Comparison of ENCODE assay signal across 10 mouse cellular contexts in genomic region chr14:51127648-51128258, GRCm38 (mm10). TPM values are rescaled to one million over a fixed set of nuclear protein-coding genes. Genes with fewer than 3 reads are reported as not detected.
DNase-seq lines count a peak whose midpoint lies in the region; ATAC-seq and TF ChIP-seq lines count a peak whose summit lies in the region.
"Had no signal": no experiment of that assay in that cellular context is flagged by ENCODE, and none has a peak within 500 bp of the region (broad histone marks: within the 10 kb centered on the region; RNA-seq: fewer than 3 reads in every experiment).

No protein-coding gene starts in this region.

- H3K36me3 ChIP-seq in embryonic facial prominence, embryonic 11.5 days (replicated peaks; ENCODE audit: control insufficient read depth, insufficient read depth, low read depth, low read length) = no peaks in the 10 kb centered on the region
- no peaks in the 10 kb centered on the region for H3K36me3 ChIP-seq in embryonic facial prominence, embryonic 10.5 days (replicated peaks)
- no peaks in the 10 kb centered on the region for H3K36me3 ChIP-seq in lung, embryonic 14.5 days (ENCODE audit: insufficient read depth)
- H3K36me3 ChIP-seq in liver, embryonic 13.5 days = no peaks in the 10 kb centered on the region

- no peaks in the 10 kb centered on the region for H3K4me1 ChIP-seq in embryonic facial prominence, embryonic 11.5 days (ENCODE audit: control insufficient read depth, insufficient read depth, low read length)
- H3K4me1 ChIP-seq in embryonic facial prominence, embryonic 10.5 days = 0 out of 2 replicates have a peak, but pooled peaks cover 4% of the 10 kb centered on the region
- no peaks in the 10 kb centered on the region for H3K4me1 ChIP-seq in lung, embryonic 14.5 days (ENCODE audit: insufficient read depth)
- H3K4me1 ChIP-seq in liver, embryonic 13.5 days (replicated peaks) = peaks cover 90% of the 10 kb centered on the region

- no peaks in the 10 kb centered on the region for H3K9me3 ChIP-seq in embryonic facial prominence, embryonic 11.5 days (replicated peaks; ENCODE audit: control insufficient read depth, low read length)
- no peaks in the 10 kb centered on the region for H3K9me3 ChIP-seq in embryonic facial prominence, embryonic 10.5 days
- no peaks in the 10 kb centered on the region for H3K9me3 ChIP-seq in lung, embryonic 14.5 days (ENCODE audit: low read depth, low read length)
- H3K9me3 ChIP-seq in liver, embryonic 13.5 days (replicated peaks) = no peaks in the 10 kb centered on the region

- no peak overlapping the region for H3K4me3 ChIP-seq in embryonic facial prominence, embryonic 11.5 days (ENCODE audit: low read depth, low read length)
- H3K4me3 ChIP-seq in embryonic facial prominence, embryonic 10.5 days = no peak overlapping the region
- H3K4me3 ChIP-seq in lung, embryonic 14.5 days (ENCODE audit: low read depth, low read length) = no peak overlapping the region
- peak overlapping the region; percentile 10; the same call in 1 of the 2 replicates for H3K4me3 ChIP-seq in liver, embryonic 13.5 days (replicated peaks)

- H3K27ac ChIP-seq in embryonic facial prominence, embryonic 11.5 days (replicated peaks; ENCODE audit: low read depth, low read length) = no peak overlapping the region
- H3K27ac ChIP-seq in embryonic facial prominence, embryonic 10.5 days (replicated peaks) = no peak overlapping the region
- peak overlapping the region; percentile 4; the same call in 1 of the 2 replicates for H3K27ac ChIP-seq in lung, embryonic 14.5 days (ENCODE audit: low read depth)
- peak overlapping the region; percentile 99 for H3K27ac ChIP-seq in liver, embryonic 13.5 days

- no peaks in the 10 kb centered on the region for H3K27me3 ChIP-seq in embryonic facial prominence, embryonic 11.5 days (ENCODE audit: control insufficient read depth, insufficient read depth, low read length)
- no peaks in the 10 kb centered on the region for H3K27me3 ChIP-seq in embryonic facial prominence, embryonic 10.5 days (replicated peaks; ENCODE audit: low read depth, poor library complexity, severe bottlenecking)
- no peaks in the 10 kb centered on the region for H3K27me3 ChIP-seq in lung, embryonic 14.5 days (ENCODE audit: insufficient read depth, low read length)
- no peaks in the 10 kb centered on the region for H3K27me3 ChIP-seq in liver, embryonic 13.5 days

- ATAC-seq in embryonic facial prominence, embryonic 11.5 days (replicated peaks; ENCODE audit: insufficient number of reproducible peaks, low FRiP score, low TSS enrichment, low read depth) = 0 out of 2 replicates have a peak, but pooled peaks have one; percentile 44
- ATAC-seq in lung, embryonic 14.5 days (ENCODE audit: insufficient read depth) = peak; percentile 56; the same call in 1 of the 2 replicates
- peak; percentile 88 for ATAC-seq in liver, embryonic 13.5 days (ENCODE audit: low read depth)

- H3K4me2 ChIP-seq in embryonic facial prominence, embryonic 11.5 days (ENCODE audit: low read depth, low read length) = no peak overlapping the region
- no peak overlapping the region for H3K4me2 ChIP-seq in lung, embryonic 14.5 days
- H3K4me2 ChIP-seq in liver, embryonic 13.5 days = peak overlapping the region; percentile 52

- TF ChIP-seq CTCF in lung, embryonic 14.5 days (IDR thresholded peaks at IDR 0.05; ENCODE audit: low read depth) = no peak

- no peak overlapping the region for H3K9ac ChIP-seq in embryonic facial prominence, embryonic 11.5 days (replicated peaks; ENCODE audit: low read length)
- H3K9ac ChIP-seq in lung, embryonic 14.5 days = no peak overlapping the region
- peak overlapping the region; percentile 61 for H3K9ac ChIP-seq in liver, embryonic 13.5 days

- WGBS in embryonic facial prominence, embryonic 11.5 days = 42% methylated on average over 2 of the region's 2 CpGs
- 63% methylated on average over 2 of the region's 2 CpGs for WGBS in embryonic facial prominence, embryonic 10.5 days
- 59% methylated on average over 2 of the region's 2 CpGs for WGBS in lung, embryonic 14.5 days
- WGBS in liver, embryonic 13.5 days (ENCODE audit: insufficient replicate concordance) = 25% methylated on average over 2 of the region's 2 CpGs

- no peak for DNase-seq in embryonic facial prominence, embryonic 11.5 days (ENCODE audit: low spot score)
- no peak for DNase-seq in embryonic facial prominence, embryonic 10.5 days (ENCODE audit: low spot score)
- no peak for DNase-seq in lung, embryonic 14.5 days
- no peak for DNase-seq in lung, postnatal 25 days (ENCODE audit: low spot score)
- peak; percentile 82 for DNase-seq in liver, embryonic 13.5 days
- DNase-seq in spleen, postnatal 14 days (ENCODE audit: low spot score in 2 of 2) = peak; percentile 57 to 60
- DNase-seq in testis, postnatal 14 days (ENCODE audit: low spot score) = no peak
- DNase-seq in cerebellum, postnatal 36 days = no peak
- DNase-seq: embryo, embryonic 11 days had no signal

RNA-seq across cellular contexts. Expression of gene Rnase6, which starts 4.0 kb away (rescaled TPM):
- not detected in 2 replicates for polyA plus RNA-seq in embryonic facial prominence, embryonic 11.5 days (2014; fragmentation: Nextera tagmentation; extraction: Ambion mirVana)
- polyA plus RNA-seq in embryonic facial prominence, embryonic 10.5 days (2016; fragmentation: Nextera tagmentation; extraction: Ambion mirVana) = not detected in 2 replicates
- polyA plus RNA-seq in lung, embryonic 14.5 days (2014; fragmentation: Nextera tagmentation; extraction: Ambion mirVana) = 1.2 and 1.4 TPM in 2 replicates
- 2.6 and 2.7 TPM in 2 replicates for polyA plus RNA-seq in liver, embryonic 13.5 days (2015; fragmentation: Nextera tagmentation; extraction: Ambion mirVana)

RNA-seq across cellular contexts. Expression of gene Eddm3b, which starts 13.5 kb away (rescaled TPM):
- polyA plus RNA-seq in embryonic facial prominence, embryonic 11.5 days (2014; fragmentation: Nextera tagmentation; extraction: Ambion mirVana) = not detected in 2 replicates
- polyA plus RNA-seq in embryonic facial prominence, embryonic 10.5 days (2016; fragmentation: Nextera tagmentation; extraction: Ambion mirVana) = 0.10 and 0.17 TPM in 2 replicates
- polyA plus RNA-seq in lung, embryonic 14.5 days (2014; fragmentation: Nextera tagmentation; extraction: Ambion mirVana) = not detected in 2 replicates
- not detected in 2 replicates for polyA plus RNA-seq in liver, embryonic 13.5 days (2015; fragmentation: Nextera tagmentation; extraction: Ambion mirVana)
- polyA plus RNA-seq: liver, adult 2 months had no signal

RNA-seq across cellular contexts. Expression of gene Rnase1, which starts 18.8 kb away (rescaled TPM):
- not detected in 2 replicates for polyA plus RNA-seq in embryonic facial prominence, embryonic 11.5 days (2014; fragmentation: Nextera tagmentation; extraction: Ambion mirVana)
- 0.15 TPM in 1 of 2 replicates, not detected in the other for polyA plus RNA-seq in embryonic facial prominence, embryonic 10.5 days (2016; fragmentation: Nextera tagmentation; extraction: Ambion mirVana)
- 0.50 TPM in 1 of 2 replicates, not detected in the other for polyA plus RNA-seq in lung, embryonic 14.5 days (2014; fragmentation: Nextera tagmentation; extraction: Ambion mirVana)
- 0.12 TPM in 1 of 2 replicates, not detected in the other for polyA plus RNA-seq in liver, embryonic 13.5 days (2015; fragmentation: Nextera tagmentation; extraction: Ambion mirVana)

RNA-seq across cellular contexts. Expression of gene Rnase2b, which starts 34.3 kb away (rescaled TPM):
- polyA plus RNA-seq in embryonic facial prominence, embryonic 11.5 days (2014; fragmentation: Nextera tagmentation; extraction: Ambion mirVana) = not detected in 2 replicates
- polyA plus RNA-seq in embryonic facial prominence, embryonic 10.5 days (2016; fragmentation: Nextera tagmentation; extraction: Ambion mirVana) = not detected in 2 replicates
- polyA plus RNA-seq in lung, embryonic 14.5 days (2014; fragmentation: Nextera tagmentation; extraction: Ambion mirVana) = not detected in 2 replicates
- polyA plus RNA-seq in liver, embryonic 13.5 days (2015; fragmentation: Nextera tagmentation; extraction: Ambion mirVana) = not detected in 2 replicates
- polyA plus RNA-seq: liver, adult 2 months had no signal

RNA-seq across cellular contexts. Expression of gene Ang, which starts 36.8 kb away (rescaled TPM):
- 2.2 and 2.6 TPM in 2 replicates for polyA plus RNA-seq in embryonic facial prominence, embryonic 11.5 days (2014; fragmentation: Nextera tagmentation; extraction: Ambion mirVana)
- polyA plus RNA-seq in embryonic facial prominence, embryonic 10.5 days (2016; fragmentation: Nextera tagmentation; extraction: Ambion mirVana) = 2.3 and 3.5 TPM in 2 replicates
- 5.2 and 5.6 TPM in 2 replicates for polyA plus RNA-seq in lung, embryonic 14.5 days (2014; fragmentation: Nextera tagmentation; extraction: Ambion mirVana)
- polyA plus RNA-seq in liver, embryonic 13.5 days (2015; fragmentation: Nextera tagmentation; extraction: Ambion mirVana) = 3.7 and 4.6 TPM in 2 replicates

Comparison
In these comparisons a context has a peak if more than half of its experiments do, and no peak if none do; other contexts are left out.
1. DNase-seq: peak in liver, embryonic 13.5 days (single experiment) and spleen, postnatal 14 days (2 of 2); none in embryonic facial prominence, embryonic 11.5 days (single experiment), embryonic facial prominence, embryonic 10.5 days (single experiment), lung, embryonic 14.5 days (single experiment), lung, postnatal 25 days (single experiment), testis, postnatal 14 days (single experiment) and cerebellum, postnatal 36 days (0 of 2).
2. H3K27ac ChIP-seq: peak in lung, embryonic 14.5 days (single experiment) and liver, embryonic 13.5 days (single experiment); none in embryonic facial prominence, embryonic 11.5 days (single experiment) and embryonic facial prominence, embryonic 10.5 days (single experiment).
3. Peak in every context shown above with its lines, with median percentiles within 50 percentile points of each other: ATAC-seq.